Mouse (Mus musculus) thymus, adult 2 months (tissue): ENCODE data around the gene Cpeb1. TPM values are rescaled to one million over a fixed set of nuclear protein-coding genes. Genes with fewer than 3 reads are reported as not detected.

ENCODE experiments used
- DNase-seq: peaks from one replicate; pipeline ENCODE4 v3.0.0; 2021
- H3K27ac ChIP-seq: fragments of 200-500 bp; 2 replicates; pipeline ENCODE4 v1.5.1; 2012; ENCODE audit warnings: low read length, control low read depth; ENCODE audit not compliant: control insufficient read depth, insufficient read depth
- H3K27me3 ChIP-seq: fragments of 200-500 bp; 2 replicates; pipeline ENCODE4 v1.6.1; 2012; ENCODE audit warnings: mild to moderate bottlenecking, low read length, moderate library complexity, mixed read lengths; ENCODE audit not compliant: control insufficient read depth, insufficient read depth
- H3K36me3 ChIP-seq: fragments of 200-500 bp; 2 replicates; pipeline ENCODE4 v1.6.1; 2012; ENCODE audit warnings: mild to moderate bottlenecking, low read length, moderate library complexity; ENCODE audit not compliant: control insufficient read depth, insufficient read depth
- H3K4me1 ChIP-seq: fragments of 200-500 bp; replicated peaks from 2 replicates; pipeline ENCODE4 v1.6.1; 2012; ENCODE audit warnings: low read length; ENCODE audit not compliant: control insufficient read depth, insufficient read depth
- H3K4me3 ChIP-seq: fragments of 200-500 bp; 2 replicates; pipeline ENCODE4 v1.5.1; 2012; ENCODE audit warnings: mild to moderate bottlenecking, low read length, control low read depth, moderate library complexity; ENCODE audit not compliant: control insufficient read depth, insufficient read depth
- CTCF ChIP-seq: fragments of 200-500 bp; IDR thresholded peaks from 2 replicates; pipeline ENCODE4 v1.5.1; 2012; ENCODE audit warnings: mild to moderate bottlenecking, control low read depth, low read length, moderate library complexity, borderline replicate concordance; ENCODE audit not compliant: control insufficient read depth, poor library complexity, insufficient read depth; ENCODE audit errors: extremely low read depth
- POLR2A ChIP-seq: fragments of 200-500 bp; IDR thresholded peaks from 2 replicates; pipeline ENCODE4 v1.6.1; 2012; ENCODE audit warnings: mild to moderate bottlenecking, low read length, control low read depth, moderate library complexity; ENCODE audit not compliant: control insufficient read depth, poor library complexity, insufficient read depth; ENCODE audit errors: extremely low read depth
- WGBS: fragments of 180-500 bp; shearing (Covaris S2); methylation state at CpG from one replicate; pipeline ENCODE4 v1.1.7; 2018; 5-methylcytosine and 5-hydroxymethylcytosine counted together
- polyA plus RNA-seq: library from polyadenylated mRNA; depleted of rRNA; stranded (reverse); fragments of >200 nt; gene quantifications from 2 replicates; pipeline ENCODE4 v1.2.3, GENCODE M21; 2012

The Cpeb1 gene
- polyA plus RNA-seq, 1 experiment = 13.5 TPM

DNA sequence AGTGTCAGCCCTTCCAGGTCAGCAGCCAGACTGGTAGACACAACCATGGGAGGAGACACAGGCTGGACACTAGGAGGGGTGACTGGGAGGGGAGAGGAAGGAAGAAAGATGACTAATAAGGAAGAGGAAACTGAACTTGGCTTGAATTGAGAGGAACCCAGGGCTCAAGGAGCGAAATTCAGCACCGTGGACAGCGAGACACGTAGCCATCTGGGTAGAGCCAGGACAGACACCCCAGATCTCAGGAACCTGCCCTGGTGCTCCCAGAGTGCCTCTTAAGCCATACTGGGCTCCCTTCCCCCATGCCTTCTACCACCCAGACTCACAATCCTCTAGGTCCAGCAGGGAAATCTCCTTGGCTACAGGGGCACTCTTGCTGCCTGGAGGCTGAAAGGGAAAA, 8.9 kb upstream of the Cpeb1 start:
- WGBS = 5% methylated on average over 4 of the region's 4 CpGs
- H3K36me3 ChIP-seq = no peaks in the 10 kb centered on the region

DNA sequence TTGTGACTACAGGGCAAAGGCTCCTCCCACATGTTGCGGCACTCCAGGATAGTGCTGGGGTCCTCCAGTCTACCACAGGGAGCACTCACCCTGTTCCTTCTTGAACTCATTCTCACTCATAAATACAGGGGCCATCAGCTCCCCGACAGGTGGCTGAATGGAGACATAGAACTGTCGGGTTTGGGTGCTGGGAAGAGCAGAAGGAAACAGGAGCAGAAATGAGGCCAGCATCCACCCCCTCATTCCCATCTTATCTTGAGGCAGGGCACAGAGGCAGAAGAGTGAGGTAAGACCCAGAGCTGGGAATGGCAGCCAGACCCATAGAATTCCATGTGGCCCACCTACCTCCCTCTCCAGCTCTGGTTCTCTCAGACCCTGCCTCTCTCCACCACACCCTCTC, 7.5 kb upstream of the Cpeb1 start:
- TF ChIP-seq POLR2A = no peak
- no peak for TF ChIP-seq CTCF
- no peak overlapping the region for H3K4me3 ChIP-seq
- H3K27ac ChIP-seq = no peak overlapping the region
- no peaks in the 10 kb centered on the region for H3K4me1 ChIP-seq
- no peaks in the 10 kb centered on the region for H3K27me3 ChIP-seq
- 84% methylated on average over 3 of the region's 3 CpGs for WGBS
- H3K36me3 ChIP-seq = no peaks in the 10 kb centered on the region
- no peak for DNase-seq

More for the DNA sequence above, 8.9 kb upstream of the Cpeb1 start:
- H3K27me3 ChIP-seq = no peaks in the 10 kb centered on the region
- DNase-seq = no peak
- TF ChIP-seq POLR2A (no peak), CTCF (no peak)
- H3K4me1 ChIP-seq = no peaks in the 10 kb centered on the region
- no peak overlapping the region for H3K4me3 ChIP-seq
- no peak overlapping the region for H3K27ac ChIP-seq

GRCm38 (mm10) chr7:81454331-81455039, 780 bp downstream of the Cpeb1 start:
- no peak overlapping the region for H3K27ac ChIP-seq
- TF ChIP-seq POLR2A = no peak
- TF ChIP-seq CTCF = no peak
- peak overlapping the region; percentile 15 for H3K4me3 ChIP-seq
- no peaks in the 10 kb centered on the region for H3K36me3 ChIP-seq
- H3K27me3 ChIP-seq = peaks cover 14% of the 10 kb centered on the region
- peaks cover 6% of the 10 kb centered on the region for H3K4me1 ChIP-seq
- WGBS = 2% methylated on average over 86 of the region's 87 CpGs
- DNase-seq = no peak

- H3K36me3 ChIP-seq = no peaks in the 10 kb centered on the region
- WGBS = 14% methylated on average over 84 of the region's 84 CpGs
- peak; percentile 27; the same call in 1 of the 2 replicates for TF ChIP-seq CTCF
- TF ChIP-seq POLR2A = no peak
- DNase-seq = peak; percentile 40
- H3K27ac ChIP-seq = no peak overlapping the region
- H3K27me3 ChIP-seq = peaks cover 14% of the 10 kb centered on the region
- H3K4me1 ChIP-seq = peaks cover 6% of the 10 kb centered on the region
- H3K4me3 ChIP-seq = peak overlapping the region; percentile 15
Observed at GRCm38 (mm10) chr7:81453443-81454274, 1.6 kb downstream of the Cpeb1 start.

- Histone ChIP-seq H3K4me1 (peaks cover 6% of the 10 kb centered on the region), H3K4me3 (no peak overlapping the region), H3K27me3 (peaks cover 14% of the 10 kb centered on the region), H3K27ac (no peak overlapping the region), H3K36me3 (no peaks in the 10 kb centered on the region)
- 13% methylated on average over 21 of the region's 21 CpGs for WGBS
- no peak for DNase-seq
- TF ChIP-seq POLR2A (no peak), CTCF (no peak)
Observed at GRCm38 (mm10) chr7:81452971-81453441, 2.3 kb downstream of the Cpeb1 start.

DNA sequence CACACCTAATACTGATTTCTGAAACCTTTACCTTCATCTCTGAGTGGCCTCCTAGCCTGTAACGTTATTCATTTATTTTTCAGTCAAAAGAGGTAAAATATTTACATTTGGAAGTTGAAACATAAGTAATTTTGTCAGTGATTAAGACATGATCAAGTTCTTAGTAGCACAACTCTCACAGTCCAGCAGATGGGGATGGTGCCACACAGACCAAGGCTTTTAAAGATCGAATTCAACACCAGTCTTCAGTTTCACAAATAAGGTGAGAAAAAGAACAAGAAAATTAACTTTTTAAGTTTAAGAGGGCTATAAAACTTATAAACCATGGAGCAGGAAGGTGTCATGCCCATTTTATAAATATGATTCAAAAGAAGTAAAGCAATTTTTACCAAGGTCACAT, 56.3 kb downstream of the Cpeb1 start:
- WGBS = 33% methylated on average over 2 of the region's 2 CpGs
- TF ChIP-seq CTCF (no peak), POLR2A (no peak)
- DNase-seq = no peak

DNA sequence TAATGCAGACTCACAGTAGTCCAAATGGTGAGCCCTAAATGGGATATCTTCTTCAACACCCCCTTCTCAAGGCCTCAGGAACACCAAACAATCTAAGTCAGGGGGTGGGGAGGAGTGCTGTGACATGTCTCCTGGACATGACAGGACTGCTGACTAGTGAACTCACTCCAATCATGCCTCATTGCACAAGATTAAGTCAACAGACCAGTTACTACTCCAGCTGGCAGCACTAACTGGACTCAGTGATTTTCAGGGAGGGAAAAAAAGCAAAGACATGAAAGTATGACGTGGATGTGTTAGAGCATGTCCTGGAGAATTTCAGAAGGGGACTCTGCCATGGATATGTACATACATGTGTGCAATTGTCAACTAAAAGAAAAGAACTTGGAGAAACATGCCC, 75.9 kb downstream of the Cpeb1 start:
- TF ChIP-seq CTCF (no peak), POLR2A (no peak)
- no peaks in the 10 kb centered on the region for H3K36me3 ChIP-seq
- H3K27ac ChIP-seq = no peak overlapping the region
- H3K4me3 ChIP-seq = no peak overlapping the region
- WGBS = 88% methylated on average over 1 of the region's 1 CpGs
- H3K27me3 ChIP-seq = no peaks in the 10 kb centered on the region
- DNase-seq = no peak
- no peaks in the 10 kb centered on the region for H3K4me1 ChIP-seq

More for the DNA sequence above, 56.3 kb downstream of the Cpeb1 start:
- no peaks in the 10 kb centered on the region for H3K27me3 ChIP-seq
- H3K4me3 ChIP-seq = no peak overlapping the region
- H3K4me1 ChIP-seq = no peaks in the 10 kb centered on the region
- no peaks in the 10 kb centered on the region for H3K36me3 ChIP-seq
- no peak overlapping the region for H3K27ac ChIP-seq
